ENCODE assay signal across 14 mouse cellular contexts in the genomic region with DNA sequence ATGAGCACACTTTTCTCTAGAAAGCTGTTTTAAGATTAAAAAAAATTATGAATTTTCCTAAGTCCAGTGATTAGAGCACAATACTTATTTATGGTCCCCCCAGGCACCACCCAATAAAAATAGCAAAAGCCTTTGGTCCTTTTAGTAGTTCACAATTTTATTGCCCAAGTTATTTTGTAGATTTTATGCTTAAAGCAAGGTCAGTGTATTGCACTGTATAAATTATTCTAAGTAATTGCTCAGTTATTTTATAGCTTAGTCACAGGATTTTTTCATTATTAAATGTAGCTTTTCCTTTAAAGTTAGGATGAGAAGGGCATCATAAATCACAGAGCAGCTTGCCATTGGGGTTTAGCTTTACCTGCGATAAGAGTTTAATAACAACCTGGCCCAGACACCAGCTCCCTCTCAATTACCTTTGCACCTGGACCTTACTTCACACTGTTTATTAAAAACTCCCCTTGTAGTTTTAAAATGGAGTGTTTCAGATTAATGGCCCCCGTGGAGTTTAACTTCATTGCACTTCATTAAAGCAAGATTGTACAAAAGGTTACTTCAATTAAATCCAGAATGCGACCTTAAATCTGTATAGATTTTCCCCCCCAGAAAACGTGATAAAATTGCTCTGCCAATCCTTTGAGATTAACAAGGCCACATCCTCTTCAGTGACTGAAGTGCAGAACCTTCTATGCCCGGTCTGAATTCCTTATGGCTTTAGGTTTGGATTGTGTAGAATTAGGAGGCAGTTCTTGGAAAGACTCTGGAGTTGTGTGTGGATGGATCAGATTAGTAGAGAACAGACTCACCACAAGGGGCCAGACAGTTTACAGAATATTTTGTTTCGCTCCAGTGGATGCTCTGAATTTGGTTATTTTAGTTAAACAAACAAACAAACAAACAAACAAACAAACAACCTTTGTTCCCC.
"Had no signal": no experiment of that assay in that cellular context is flagged by ENCODE, and none has a peak within 500 bp of the region (broad histone marks: within the 10 kb centered on the region; RNA-seq: fewer than 3 reads in every experiment).

No protein-coding gene starts in this region.

- H3K9ac ChIP-seq: liver, embryonic 14.5 days; neural tube, embryonic 15.5 days had no signal

- H3K4me3 ChIP-seq: midbrain, embryonic 10.5 days; myocyte; neural tube, embryonic 15.5 days had no signal

- H3K27ac ChIP-seq: liver, embryonic 14.5 days; midbrain, embryonic 10.5 days; neural tube, embryonic 15.5 days; stomach, postnatal 0 days had no signal

- DNase-seq: kidney, postnatal 25 days; layer of hippocampus, postnatal 36 days; liver; lung, adult 18-20 months; lung, postnatal 10 days; midbrain, embryonic 14.5 days; right cerebral cortex, adult 18-20 months; right cerebral cortex, postnatal 25 days; thymus, postnatal 14 days had no signal

- H3K27me3 ChIP-seq: neural tube, embryonic 15.5 days had no signal

- H3K9me3 ChIP-seq: midbrain, embryonic 10.5 days; neural tube, embryonic 15.5 days had no signal

- H3K4me2 ChIP-seq: neural tube, embryonic 15.5 days had no signal

- H3K36me3 ChIP-seq: midbrain, embryonic 10.5 days; neural tube, embryonic 15.5 days had no signal

- H3K4me1 ChIP-seq: midbrain, embryonic 10.5 days; neural tube, embryonic 15.5 days had no signal
